26 mouse cellular contexts compared by ENCODE assay signal in genomic region chr3:147428837-147429236, GRCm38 (mm10).
"Had no signal": no experiment of that assay in that cellular context is flagged by ENCODE, and none has a peak within 500 bp of the region (broad histone marks: within the 10 kb centered on the region; RNA-seq: fewer than 3 reads in every experiment).

No protein-coding gene starts in this region.

- H3K27me3 ChIP-seq: heart, embryonic 13.5 days; heart, embryonic 15.5 days; hindbrain, embryonic 12.5 days; intestine, embryonic 15.5 days; liver, embryonic 13.5 days had no signal

- H3K4me1 ChIP-seq: heart, embryonic 13.5 days; heart, embryonic 15.5 days; intestine, embryonic 15.5 days; liver, embryonic 13.5 days had no signal

- ATAC-seq: hindbrain, embryonic 16.5 days; inflammation-experienced regulatory T-cells, adult 6 months; intestine, embryonic 15.5 days; intestine, postnatal 0 days had no signal

- H3K4me2 ChIP-seq: heart, embryonic 11.5 days; heart, embryonic 13.5 days; heart, embryonic 15.5 days; hindbrain, embryonic 12.5 days; hindbrain, embryonic 14.5 days; intestine, embryonic 15.5 days; liver, embryonic 11.5 days; liver, embryonic 13.5 days had no signal

- H3K4me3 ChIP-seq: heart, adult 2 months; heart, embryonic 13.5 days; heart, embryonic 15.5 days; hindbrain, embryonic 10.5 days; hindbrain, embryonic 12.5 days; intestine, embryonic 15.5 days; liver, embryonic 13.5 days had no signal

- H3K27ac ChIP-seq: heart, adult 2 months; heart, embryonic 13.5 days; heart, embryonic 15.5 days; hindbrain, embryonic 10.5 days; hindbrain, embryonic 12.5 days; hindbrain, embryonic 14.5 days; intestine, embryonic 15.5 days; liver, embryonic 13.5 days had no signal

- DNase-seq: gastrocnemius, postnatal 14 days; gastrocnemius, postnatal 36 days; heart, adult 11 months; heart, adult 2 months; heart, postnatal 14 days; heart, postnatal 36 days; kidney, adult 18-20 months; kidney, adult 8-10 months; kidney, postnatal 10 days; kidney, postnatal 36 days; layer of hippocampus, adult 9-11 months; layer of hippocampus, postnatal 36 days; left cerebral cortex, postnatal 4 days; liver; liver, embryonic 13.5 days had no signal

- H3K9ac ChIP-seq: heart, embryonic 13.5 days; heart, embryonic 15.5 days; hindbrain, embryonic 12.5 days; hindbrain, embryonic 14.5 days; intestine, embryonic 15.5 days; liver, embryonic 13.5 days had no signal

- H3K9me3 ChIP-seq: heart, embryonic 15.5 days; hindbrain, embryonic 10.5 days; intestine, embryonic 15.5 days; liver, embryonic 13.5 days had no signal

- H3K36me3 ChIP-seq: heart, embryonic 13.5 days; heart, embryonic 15.5 days; hindbrain, embryonic 10.5 days; hindbrain, embryonic 12.5 days; intestine, embryonic 15.5 days; liver, embryonic 13.5 days had no signal
